Mouse (Mus musculus) bone marrow macrophage, adult 2 months (primary cell): ENCODE measurements at regions not wholly inside any gene's neighbourhood (a gene's known extent, or its start where the extent isn't known, plus 50 kb on each side); places are given as distances from the start of the nearest gene placed in this dataset.

Experiments
- CTCF ChIP-seq: IDR thresholded peaks from 2 replicates; pipeline ENCODE4 v1.5.1; 2012; ENCODE audit warnings: low read depth, mild to moderate bottlenecking, low read length, moderate library complexity
- POLR2A ChIP-seq: IDR thresholded peaks from 2 replicates; pipeline ENCODE4 v1.6.1; 2012; ENCODE audit warnings: mild to moderate bottlenecking, low read depth, low read length, borderline replicate concordance

- TF ChIP-seq CTCF: no peak
- no peak for TF ChIP-seq POLR2A
Measured at GRCm38 (mm10) chr10:19240102-19240759, 116.1 kb upstream of the Olig3 start.
